Mouse (Mus musculus) embryonic facial prominence, embryonic 10.5 days (tissue): ENCODE results near the gene Nup37. TPM values are rescaled to one million over a fixed set of nuclear protein-coding genes. Genes with fewer than 3 reads are reported as not detected.

Experiments
- DNase-seq: peaks from one replicate; pipeline ENCODE4 v3.0.0-alpha.2; 2017; ENCODE audit warnings: low spot score
- H3K27ac ChIP-seq: fragments of 300-500 bp; sonication (generic); replicated peaks from 2 replicates; pipeline ENCODE4 v1.5.1; 2016; ENCODE audit warnings: mild to moderate bottlenecking
- H3K27me3 ChIP-seq: fragments of 300-500 bp; sonication (generic); replicated peaks from 2 replicates; pipeline ENCODE4 v1.6.1; 2016; ENCODE audit warnings: low read depth, mild to moderate bottlenecking; ENCODE audit not compliant: poor library complexity, severe bottlenecking
- H3K36me3 ChIP-seq: fragments of 300-500 bp; sonication (generic); replicated peaks from 2 replicates; pipeline ENCODE4 v1.6.1; 2016; ENCODE audit warnings: mild to moderate bottlenecking, moderate library complexity
- H3K4me1 ChIP-seq: fragments of 300-500 bp; sonication (generic); 2 replicates; pipeline ENCODE4 v1.6.1; 2016
- H3K4me3 ChIP-seq: fragments of 300-500 bp; sonication (generic); 2 replicates; pipeline ENCODE4 v1.5.1; 2016; ENCODE audit warnings: mild to moderate bottlenecking, moderate library complexity
- H3K9me3 ChIP-seq: fragments of 300-500 bp; sonication (generic); 2 replicates; pipeline ENCODE4 v1.6.1; 2016; ENCODE audit warnings: mild to moderate bottlenecking
- WGBS: fragments of 180-500 bp; shearing (Covaris S2); methylation state at CpG from one replicate; pipeline ENCODE4 v1.1.7; 2016; 5-methylcytosine and 5-hydroxymethylcytosine counted together
- polyA plus RNA-seq: library from polyadenylated mRNA; unstranded; fragments of >200 nt; fragmentation: Nextera tagmentation; extraction: Ambion mirVana; gene quantifications from 2 replicates; pipeline ENCODE4 v1.2.1, GENCODE M21; 2016

Gene Nup37
- polyA plus RNA-seq: 113 and 118 TPM in 2 replicates

DNA sequence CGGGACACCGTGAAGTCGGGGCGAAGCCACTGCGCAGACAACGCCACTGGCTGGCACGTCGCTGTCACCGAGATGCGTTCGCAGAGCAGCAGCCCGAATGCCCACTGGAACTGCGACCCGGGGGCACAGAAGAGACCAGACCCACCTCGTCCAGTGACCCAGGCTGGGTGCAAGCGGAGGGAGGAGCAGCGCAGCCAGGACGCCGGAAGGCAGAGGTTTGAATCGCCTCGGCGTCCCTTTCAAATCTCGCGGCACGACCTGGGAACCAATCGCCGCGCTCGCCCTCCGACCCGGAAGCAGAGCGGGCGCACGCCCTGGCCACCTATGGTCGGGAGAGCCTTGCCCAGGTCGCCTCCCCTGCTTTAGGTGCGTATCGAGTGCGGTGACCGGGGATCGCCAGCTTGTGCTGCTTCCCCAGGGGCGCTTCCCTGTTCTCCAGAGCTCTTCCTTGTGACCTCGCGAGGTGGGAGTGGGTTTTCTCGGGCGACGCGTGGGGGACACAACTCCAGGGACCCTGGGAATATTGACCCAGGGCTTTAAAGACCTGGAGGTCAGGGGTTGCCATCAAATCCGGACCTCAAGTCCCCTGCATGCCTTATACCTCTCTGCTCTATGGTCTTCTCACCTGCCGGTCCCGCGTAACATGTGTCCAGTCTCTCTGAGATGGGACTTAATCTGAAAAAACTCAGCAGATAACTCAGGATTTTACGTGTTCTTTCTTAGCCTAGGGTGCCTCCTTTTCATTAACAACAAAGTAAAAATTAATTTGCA lies at the start of gene Nup37, which contains the start of gene Parpbp:
TSS of gene Nup37 (plus strand) at position 286 of the 771 bp plus-strand sequence.
TSS of gene Parpbp (minus strand) at position 235 of the 771 bp plus-strand sequence.
- no peaks in the 10 kb centered on the region for H3K27me3 ChIP-seq
- H3K36me3 ChIP-seq: peaks cover 53% of the 10 kb centered on the region
- no peaks in the 10 kb centered on the region for H3K9me3 ChIP-seq
- peak within 1 kb of the TSS; percentile 73 for H3K4me3 ChIP-seq
- 1% methylated on average over 53 of the region's 53 CpGs for WGBS
- DNase-seq: peak; percentile 94
- peak within 1 kb of the TSS; percentile 92 for H3K27ac ChIP-seq
- H3K4me1 ChIP-seq: peaks cover 24% of the 10 kb centered on the region

DNA sequence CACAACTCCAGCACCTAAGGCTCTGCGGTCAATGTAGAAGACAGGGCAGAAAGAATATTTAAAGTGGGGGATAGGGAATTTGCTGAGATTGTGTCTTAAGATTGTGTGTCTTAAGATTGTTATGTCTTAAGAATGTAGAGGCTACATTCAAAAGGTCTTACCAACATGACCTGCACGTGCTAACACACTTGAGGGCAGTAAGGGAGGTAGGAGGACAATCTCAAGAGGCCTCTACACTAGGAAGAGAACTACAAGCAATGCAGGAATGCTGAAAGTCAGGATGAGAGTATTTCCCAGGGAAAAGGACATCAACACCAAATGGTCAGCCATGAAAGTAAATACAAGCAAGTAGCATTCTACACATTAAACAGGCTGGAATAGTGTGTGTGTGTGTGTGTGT lies 40.6 kb upstream of the Nup37 start:
- Histone ChIP-seq H3K4me1 (no peaks in the 10 kb centered on the region), H3K27ac (no peak overlapping the region), H3K36me3 (peaks cover 21% of the 10 kb centered on the region), H3K27me3 (no peaks in the 10 kb centered on the region), H3K9me3 (no peaks in the 10 kb centered on the region), H3K4me3 (no peak overlapping the region)
- no peak for DNase-seq
- 95% methylated on average over 2 of the region's 2 CpGs for WGBS

DNA sequence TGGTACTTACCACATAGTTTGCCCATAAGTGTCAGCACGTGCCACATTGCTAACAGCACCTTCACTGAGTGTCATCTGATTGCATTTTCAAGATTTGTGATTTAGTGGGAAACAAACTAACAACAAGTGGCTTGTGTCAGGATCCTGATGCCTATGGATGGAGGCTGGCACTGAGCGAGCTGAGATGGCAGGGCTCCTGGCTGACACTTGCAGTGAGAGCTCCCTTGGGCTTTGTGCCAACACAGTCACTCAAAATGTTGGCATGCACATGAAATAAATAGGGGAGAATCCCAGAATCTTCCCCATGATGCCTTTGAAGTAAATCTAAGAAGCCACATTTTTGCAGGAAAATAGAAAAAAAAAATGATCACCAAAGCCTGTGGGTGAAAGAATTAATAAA lies 33.5 kb upstream of the Nup37 start:
- 87% methylated on average over 2 of the region's 2 CpGs for WGBS

GRCm38 (mm10) chr10:88119721-88120120 lies 27.1 kb upstream of the Nup37 start:
- H3K27ac ChIP-seq: no peak overlapping the region
- DNase-seq: no peak
- H3K36me3 ChIP-seq: peaks cover 36% of the 10 kb centered on the region
- no peak overlapping the region for H3K4me3 ChIP-seq
- H3K4me1 ChIP-seq: no peaks in the 10 kb centered on the region
- H3K27me3 ChIP-seq: no peaks in the 10 kb centered on the region
- no peaks in the 10 kb centered on the region for H3K9me3 ChIP-seq

More for the DNA sequence above, 33.5 kb upstream of the Nup37 start:
- Histone ChIP-seq H3K9me3 (no peaks in the 10 kb centered on the region), H3K27me3 (no peaks in the 10 kb centered on the region), H3K4me3 (no peak overlapping the region), H3K4me1 (no peaks in the 10 kb centered on the region), H3K36me3 (peaks cover 40% of the 10 kb centered on the region), H3K27ac (no peak overlapping the region)
- DNase-seq: no peak

DNA sequence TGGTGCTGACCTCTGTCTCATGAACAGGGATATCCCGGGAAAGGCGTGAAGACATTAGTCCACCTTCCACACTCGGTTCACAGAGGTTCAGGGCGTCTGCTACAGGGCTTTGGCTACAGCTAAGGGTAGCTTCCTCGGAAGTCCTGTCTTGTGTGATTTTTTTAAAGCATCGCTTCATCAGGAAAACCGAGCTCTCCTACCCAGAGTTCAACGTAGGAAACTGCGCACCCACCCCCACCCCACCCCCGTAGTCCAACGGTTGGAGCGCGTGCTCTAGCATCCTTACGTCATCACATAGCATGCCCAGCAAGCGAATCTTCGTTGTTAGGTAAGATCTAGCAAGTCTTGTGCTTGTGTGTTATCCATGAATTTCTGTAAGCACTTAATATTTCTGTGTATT lies 11.2 kb upstream of the Nup37 start:
- 95% methylated on average over 16 of the region's 16 CpGs for WGBS

GRCm38 (mm10) chr10:88146187-88146586 lies 605 bp upstream of the Nup37 start:
- no peaks in the 10 kb centered on the region for H3K27me3 ChIP-seq
- DNase-seq: no peak
- H3K9me3 ChIP-seq: no peaks in the 10 kb centered on the region
- peak overlapping the region; percentile 73 for H3K4me3 ChIP-seq
- 21% methylated on average over 7 of the region's 7 CpGs for WGBS
- peaks cover 49% of the 10 kb centered on the region for H3K36me3 ChIP-seq
- peaks cover 24% of the 10 kb centered on the region for H3K4me1 ChIP-seq
- peak overlapping the region; percentile 92 for H3K27ac ChIP-seq

More for the DNA sequence above, 11.2 kb upstream of the Nup37 start:
- Histone ChIP-seq H3K9me3 (no peaks in the 10 kb centered on the region), H3K27ac (no peak overlapping the region), H3K36me3 (peaks cover 24% of the 10 kb centered on the region), H3K4me3 (no peak overlapping the region), H3K4me1 (no peaks in the 10 kb centered on the region), H3K27me3 (no peaks in the 10 kb centered on the region)
- DNase-seq: no peak

GRCm38 (mm10) chr10:88150381-88150780 lies 3.6 kb downstream of the Nup37 start:
- no peak overlapping the region for H3K4me3 ChIP-seq
- no peak for DNase-seq
- no peaks in the 10 kb centered on the region for H3K9me3 ChIP-seq
- no peak overlapping the region for H3K27ac ChIP-seq
- peaks cover 64% of the 10 kb centered on the region for H3K36me3 ChIP-seq
- H3K27me3 ChIP-seq: no peaks in the 10 kb centered on the region
- 91% methylated on average over 4 of the region's 4 CpGs for WGBS
- H3K4me1 ChIP-seq: peaks cover 17% of the 10 kb centered on the region

DNA sequence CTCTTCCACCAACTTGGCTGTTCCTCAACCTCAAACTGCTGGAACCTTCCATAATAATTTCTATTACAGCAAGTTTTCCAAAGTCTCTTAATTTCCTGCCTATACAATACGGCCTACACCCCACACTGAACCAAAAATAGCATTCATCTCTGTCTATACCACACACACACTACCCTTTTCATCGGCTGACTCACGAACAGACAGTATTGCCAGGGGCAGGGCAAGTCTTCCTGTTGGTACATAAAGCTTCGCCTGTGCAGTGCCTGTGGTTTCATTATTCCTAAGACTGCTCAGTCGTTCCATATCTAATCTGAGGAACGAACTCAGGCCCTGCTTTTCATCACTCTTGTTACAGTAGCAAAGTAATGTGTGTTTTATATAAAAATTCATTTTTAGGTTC lies 4.9 kb downstream of the Nup37 start:
- no peak overlapping the region for H3K27ac ChIP-seq
- H3K36me3 ChIP-seq: peaks cover 72% of the 10 kb centered on the region
- no peaks in the 10 kb centered on the region for H3K9me3 ChIP-seq
- H3K27me3 ChIP-seq: no peaks in the 10 kb centered on the region
- 73% methylated on average over 6 of the region's 6 CpGs for WGBS
- H3K4me3 ChIP-seq: no peak overlapping the region
- no peak for DNase-seq
- peaks cover 6% of the 10 kb centered on the region for H3K4me1 ChIP-seq

- H3K27me3 ChIP-seq: no peaks in the 10 kb centered on the region
- peaks cover 3% of the 10 kb centered on the region; the same call in 1 of the 2 replicates for H3K9me3 ChIP-seq
- DNase-seq: no peak
- WGBS: 91% methylated on average over 2 of the region's 2 CpGs
- H3K4me3 ChIP-seq: no peak overlapping the region
- no peaks in the 10 kb centered on the region for H3K4me1 ChIP-seq
- H3K27ac ChIP-seq: no peak overlapping the region
- H3K36me3 ChIP-seq: peaks cover 88% of the 10 kb centered on the region
Measured at GRCm38 (mm10) chr10:88162096-88162495, 15.3 kb downstream of the Nup37 start.

DNA sequence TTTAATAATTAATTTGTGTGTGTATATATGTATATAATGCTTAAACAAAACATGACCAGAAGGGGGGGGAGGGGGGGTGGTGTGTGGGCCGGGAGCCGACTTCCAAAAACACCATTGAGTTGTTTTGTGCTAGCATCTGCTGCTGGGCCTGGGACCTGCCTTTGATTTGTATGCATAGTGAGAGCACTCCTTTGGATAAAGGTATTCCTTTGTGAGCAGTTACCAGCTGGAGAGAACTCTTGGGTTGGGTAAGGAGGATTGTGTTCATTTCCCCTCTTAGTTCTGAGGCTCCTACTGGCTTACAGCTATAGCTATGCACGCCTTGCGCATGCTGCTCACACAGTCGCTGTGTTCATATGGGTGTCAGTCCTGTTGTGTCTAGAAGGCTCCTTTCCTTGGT lies 15.9 kb downstream of the Nup37 start:
- no peak for DNase-seq
- 94% methylated on average over 5 of the region's 5 CpGs for WGBS
- Histone ChIP-seq H3K4me1 (no peaks in the 10 kb centered on the region), H3K9me3 (peaks cover 3% of the 10 kb centered on the region; the same call in 1 of the 2 replicates), H3K36me3 (peaks cover 87% of the 10 kb centered on the region), H3K27me3 (no peaks in the 10 kb centered on the region), H3K27ac (no peak overlapping the region), H3K4me3 (no peak overlapping the region)

DNA sequence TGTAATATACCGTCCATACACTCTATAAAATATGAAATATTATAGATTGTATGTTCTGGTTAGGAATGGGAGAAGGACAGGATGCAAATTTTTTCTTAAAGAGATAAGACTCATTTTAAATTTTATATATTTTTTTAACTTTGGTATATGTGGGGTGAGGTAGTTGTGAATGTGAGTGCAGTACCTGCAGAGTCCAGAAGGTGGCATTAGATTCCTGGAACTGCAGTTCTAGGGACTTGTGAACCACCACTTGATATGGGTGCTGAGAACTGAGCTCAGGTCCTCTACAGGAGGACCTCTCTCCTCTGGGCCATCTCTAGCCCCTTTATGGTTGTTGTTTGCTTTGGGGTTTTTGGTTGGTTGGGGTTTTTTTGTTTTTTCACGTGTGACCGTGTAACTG lies 19.4 kb downstream of the Nup37 start:
- Histone ChIP-seq H3K4me3 (no peak overlapping the region), H3K36me3 (peaks cover 58% of the 10 kb centered on the region), H3K27ac (no peak overlapping the region), H3K27me3 (no peaks in the 10 kb centered on the region), H3K4me1 (no peaks in the 10 kb centered on the region), H3K9me3 (peaks cover 3% of the 10 kb centered on the region; the same call in 1 of the 2 replicates)
- DNase-seq: no peak
- WGBS: 95% methylated on average over 3 of the region's 3 CpGs

- H3K36me3 ChIP-seq: peaks cover 52% of the 10 kb centered on the region
- H3K4me3 ChIP-seq: no peak overlapping the region
- H3K9me3 ChIP-seq: peaks cover 3% of the 10 kb centered on the region; the same call in 1 of the 2 replicates
- DNase-seq: no peak
- no peaks in the 10 kb centered on the region for H3K4me1 ChIP-seq
- H3K27me3 ChIP-seq: no peaks in the 10 kb centered on the region
- no peak overlapping the region for H3K27ac ChIP-seq
- 87% methylated on average over 7 of the region's 7 CpGs for WGBS
Measured at GRCm38 (mm10) chr10:88167438-88168077, 20.8 kb downstream of the Nup37 start.

DNA sequence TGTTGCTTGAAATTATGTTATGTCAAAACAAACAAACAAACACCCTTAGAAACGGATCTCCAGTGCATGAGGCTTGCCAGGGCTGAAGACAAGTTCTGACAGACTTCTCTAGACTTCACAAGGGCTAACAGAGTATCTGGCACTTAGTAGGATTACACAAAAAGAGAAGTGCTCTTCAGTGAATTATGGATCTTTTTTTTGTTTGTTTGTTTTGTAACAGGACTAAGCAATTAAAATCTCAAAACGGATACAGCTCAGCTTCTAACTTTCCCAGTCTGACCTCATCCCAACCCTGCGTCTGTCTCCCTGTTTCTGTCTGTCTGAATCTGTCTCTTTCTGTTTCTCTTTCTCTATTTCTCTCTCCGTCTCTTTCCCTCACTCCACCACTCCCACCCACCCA lies 53.7 kb downstream of the Nup37 start:
- Histone ChIP-seq H3K27ac (peak overlapping the region; percentile 93), H3K4me3 (peak overlapping the region; percentile 74), H3K36me3 (peaks cover 8% of the 10 kb centered on the region), H3K27me3 (no peaks in the 10 kb centered on the region), H3K4me1 (peaks cover 9% of the 10 kb centered on the region), H3K9me3 (no peaks in the 10 kb centered on the region)
- DNase-seq: no peak
- WGBS: 20% methylated on average over 4 of the region's 4 CpGs
